Mouse (Mus musculus) T-helper 17 cell (primary cell): ENCODE results near the gene Fam57a.

Source experiments
- in situ Hi-C, 2 experiments: fragments of 300-600 bp; cut with MboI, MseI; formaldehyde crosslinking; loops; 1 replicate in 1 of 2; 2 replicates in 1 of 2; pipeline ENCODE4 v1.15.1; 2025; ENCODE audit warnings: high pct_unique_total_duplicates in 2 of 2

Fam57a gene

GRCm38 (mm10) chr11:76243811-76244546 lies 64.5 kb downstream of the Fam57a start:
- in situ Hi-C loops = no loop called here

GRCm38 (mm10) chr11:76246439-76246838 lies 67.0 kb downstream of the Fam57a start:
- in situ Hi-C loops = no loop called here

DNA sequence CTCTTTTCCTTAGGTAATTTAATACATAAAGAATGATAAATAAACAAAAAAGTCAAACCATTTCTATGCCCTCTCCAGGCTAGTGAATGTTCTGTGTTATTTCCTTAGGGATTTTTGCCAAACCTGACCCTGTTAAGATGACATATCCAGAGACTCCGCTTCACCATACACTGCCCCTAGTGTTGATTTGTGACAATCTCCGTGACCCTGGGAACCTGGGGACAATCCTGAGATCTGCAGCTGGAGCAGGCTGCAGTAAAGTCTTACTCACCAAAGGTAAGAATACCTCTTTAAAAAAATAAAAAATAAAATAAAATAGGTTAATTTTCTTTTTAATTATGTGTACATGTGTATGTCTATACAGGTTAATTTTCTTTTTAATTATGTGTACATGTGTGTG lies 67.8 kb downstream of the Fam57a start:
- in situ Hi-C loops = no loop called here

GRCm38 (mm10) chr11:76252036-76252435 lies 72.6 kb downstream of the Fam57a start:
- in situ Hi-C loops = loop anchor here in 1 of 2 experiments (5.0 kb wide), 1 partner anchor 155 kb away; the partner anchor contains the start of gene Timm22

DNA sequence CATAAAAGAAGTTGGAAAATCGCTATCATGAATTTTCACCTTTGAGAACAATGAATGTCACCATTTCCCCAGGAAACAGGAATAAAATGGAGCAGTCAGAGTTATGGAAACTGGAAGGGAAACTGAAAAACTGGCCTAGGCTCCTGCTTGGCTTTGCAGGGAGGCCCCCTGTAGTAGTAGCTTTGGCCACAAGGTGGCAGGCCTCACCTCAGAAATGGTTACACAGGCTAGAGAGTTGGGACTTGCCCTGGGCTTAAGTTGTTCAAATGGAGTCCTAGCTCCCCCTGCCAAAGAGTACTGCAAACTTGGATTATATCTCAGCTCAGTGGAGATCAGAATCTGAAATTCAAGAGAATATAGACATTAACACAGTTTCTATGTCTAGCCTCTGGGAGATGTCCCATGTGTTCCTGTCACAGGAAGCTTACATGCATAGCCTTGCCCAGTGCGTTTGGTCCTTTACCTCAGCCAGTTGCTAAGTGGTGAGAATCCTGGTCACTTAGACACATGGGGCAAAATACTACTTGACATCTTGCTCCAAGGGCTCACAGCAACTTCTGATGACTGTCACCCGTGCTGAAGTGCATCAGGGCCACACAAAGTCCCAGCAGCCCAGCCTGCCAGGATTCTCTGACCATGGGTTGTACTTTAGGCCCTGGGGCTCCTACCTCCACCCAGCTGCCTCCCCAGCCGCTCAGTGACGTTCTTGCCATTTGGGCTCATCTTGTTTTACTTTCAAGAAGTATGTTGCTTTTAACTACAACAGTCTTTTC lies 73.9 kb downstream of the Fam57a start:
- in situ Hi-C loops = loop anchor here in 1 of 2 experiments (5.0 kb wide), 1 partner anchor 154 kb away; the partner anchor contains the start of gene Timm22

DNA sequence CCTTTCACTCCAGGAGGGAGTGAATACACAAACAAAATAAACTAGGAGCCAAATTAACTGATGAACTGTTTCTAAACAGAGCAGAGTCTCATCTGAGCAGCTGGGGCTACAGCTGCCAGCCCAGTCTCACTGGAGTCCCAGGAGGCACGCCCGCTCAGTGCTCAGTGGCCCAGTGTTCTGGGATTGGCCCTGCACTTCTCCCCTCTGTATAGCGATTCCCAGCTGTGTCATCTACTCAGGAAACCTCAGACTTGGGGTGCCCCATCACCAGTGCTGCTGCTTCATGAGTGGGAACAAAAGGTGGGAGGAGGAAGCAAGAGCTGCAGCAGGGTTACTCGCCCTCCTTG lies 74.4 kb downstream of the Fam57a start:
- in situ Hi-C loops = loop anchor here in 1 of 2 experiments (5.0 kb wide), 1 partner anchor 153 kb away; the partner anchor contains the start of gene Timm22

GRCm38 (mm10) chr11:76255431-76256001 lies 76.0 kb downstream of the Fam57a start:
- in situ Hi-C loops = loop anchor here in 1 of 2 experiments (5.0 kb wide), 1 partner anchor 152 kb away; the partner anchor contains the start of gene Timm22

GRCm38 (mm10) chr11:76256129-76256528 lies 76.7 kb downstream of the Fam57a start:
- in situ Hi-C loops = loop anchor here in 1 of 2 experiments (5.0 kb wide), 1 partner anchor 151 kb away; the partner anchor contains the start of gene Timm22

GRCm38 (mm10) chr11:76257386-76257785 lies 77.9 kb downstream of the Fam57a start:
- in situ Hi-C loops = loop anchor here in 1 of 2 experiments (5.0 kb wide), 1 partner anchor 150 kb away; the partner anchor contains the start of gene Timm22

DNA sequence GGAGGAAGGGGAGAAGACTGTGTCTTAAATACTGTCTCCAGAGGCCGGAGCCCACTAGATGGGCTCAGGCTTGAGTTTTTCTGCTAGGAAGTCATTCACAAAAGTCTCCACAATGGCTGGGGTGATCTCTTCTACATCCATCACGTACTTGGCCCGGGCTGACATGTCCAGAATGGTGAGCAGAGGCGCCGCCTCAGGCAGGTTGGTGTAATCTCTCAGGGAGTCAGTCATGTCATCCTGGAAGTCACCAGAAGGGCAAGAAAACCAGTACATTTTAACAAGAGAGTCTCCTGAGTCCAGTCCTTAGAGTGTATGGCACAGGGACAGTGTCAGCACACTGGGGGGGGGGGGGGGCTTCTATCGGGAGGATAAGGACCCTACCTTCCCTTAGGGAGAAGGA lies 79.0 kb downstream of the Fam57a start:
- in situ Hi-C loops = loop anchor here in 1 of 2 experiments (5.0 kb wide), 1 partner anchor 149 kb away; the partner anchor contains the start of gene Timm22

DNA sequence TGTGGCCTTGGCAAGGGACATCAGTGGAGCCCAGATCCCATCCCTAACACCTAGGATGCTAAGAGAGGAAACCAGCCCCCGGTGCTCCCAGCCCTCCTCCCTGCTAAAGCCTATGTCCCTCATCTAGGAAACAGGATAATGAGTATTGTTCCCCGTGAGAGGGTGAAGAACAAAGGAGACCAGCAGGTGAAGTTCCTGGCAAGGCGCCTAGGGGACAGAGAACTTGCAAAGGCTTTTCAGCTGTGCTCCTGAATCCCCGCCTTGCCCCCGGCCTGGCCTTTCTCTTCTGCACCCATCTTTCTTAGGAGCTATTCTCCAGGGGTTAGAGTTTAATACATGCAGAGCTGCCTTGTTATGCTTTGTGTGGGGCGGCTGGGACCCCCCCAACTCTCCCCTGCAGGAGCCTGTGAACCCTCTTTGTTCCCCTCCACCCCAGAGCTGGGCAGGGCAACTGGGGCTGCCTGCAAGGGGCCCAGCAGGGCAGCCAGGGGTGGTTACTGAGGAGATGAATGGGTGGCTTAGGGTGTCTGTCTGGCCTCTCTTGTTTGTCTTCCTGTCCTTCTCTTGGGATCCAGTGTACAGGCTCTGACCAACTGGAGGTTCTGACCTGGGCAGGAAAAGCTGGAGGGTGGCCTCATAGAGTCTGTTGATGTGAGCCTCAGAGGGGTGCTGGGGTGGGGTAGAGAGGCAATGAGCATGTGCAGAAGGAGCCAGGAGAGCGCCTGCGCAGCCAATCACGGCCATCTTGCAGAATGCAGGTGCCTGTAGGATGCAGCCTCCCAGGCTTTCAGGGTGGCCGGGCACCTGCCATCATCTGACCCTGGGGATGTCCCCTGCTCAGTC lies 81.0 kb downstream of the Fam57a start:
- in situ Hi-C loops = loop anchor here in 1 of 2 experiments (5.0 kb wide), 1 partner anchor 97 kb away; no protein-coding TSS in a partner anchor

GRCm38 (mm10) chr11:76261224-76261623 lies 81.8 kb downstream of the Fam57a start:
- in situ Hi-C loops = loop anchor here in 1 of 2 experiments (5.0 kb wide), 1 partner anchor 96 kb away; no protein-coding TSS in a partner anchor

- in situ Hi-C loops = loop anchor here in 1 of 2 experiments (5.0 kb wide), 1 partner anchor 95 kb away; no protein-coding TSS in a partner anchor
These were observed 83.3 kb downstream of the Fam57a start for GRCm38 (mm10) chr11:76262611-76263351.
